Mouse (Mus musculus): Measurements from ENCODE around the gene Pitpnm2. TPM values are rescaled to one million over a fixed set of nuclear protein-coding genes. Genes with fewer than 3 reads are reported as not detected.
A peak's percentile ranks its signal among the peaks of the same experiment; 100 is the strongest.

Pitpnm2 gene
- total and polyA plus RNA-seq, 3 experiments: 37.7 to 40.1 (median 40.1) TPM

DNA sequence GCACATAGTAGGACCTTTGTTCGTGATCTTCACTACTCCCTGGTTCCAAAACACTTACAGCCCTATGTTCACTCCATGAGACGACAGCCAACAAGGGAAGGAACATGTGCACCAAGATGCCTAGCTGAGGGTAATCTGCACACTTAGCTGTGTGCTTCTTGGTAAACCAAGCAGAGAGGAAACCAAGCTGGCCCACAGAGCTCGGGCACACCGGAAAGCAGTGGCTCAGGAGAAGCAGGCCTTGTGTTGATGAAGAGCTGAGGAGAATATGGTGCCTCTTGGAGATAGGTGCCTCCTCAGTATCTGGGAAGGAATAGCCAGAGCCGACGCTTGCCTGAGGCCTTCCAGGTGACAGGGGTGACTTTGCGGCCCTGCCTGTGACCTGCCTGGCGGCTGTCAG lies 26.0 kb downstream of the Pitpnm2 start:
- H3K4me1 ChIP-seq (ENCODE audit: control insufficient read depth, insufficient read depth, low read length): peaks cover 52% of the 10 kb centered on the region
- H3K36me3 ChIP-seq (ENCODE audit: control insufficient read depth, insufficient read depth, low read length): peaks cover 7% of the 10 kb centered on the region
- H3K4me3 ChIP-seq: no peak overlapping the region
- H3K9ac ChIP-seq (ENCODE audit: low read depth, low read length): no peak overlapping the region
- H3K79me2 ChIP-seq (replicated peaks; ENCODE audit: control insufficient read depth, insufficient read depth, low read length): peaks cover 2% of the 10 kb centered on the region
- peak overlapping the region; percentile 90 for H3K27ac ChIP-seq
- TF ChIP-seq CTCF (IDR thresholded peaks at IDR 0.05) (no peak), EP300 (IDR thresholded peaks at IDR 0.05; ENCODE audit: insufficient read depth, low read depth, low read length) (no peak), POLR2A (IDR thresholded peaks at IDR 0.05; ENCODE audit: insufficient read depth, low read depth, low read length) (no peak)
- H3K27me3 ChIP-seq (ENCODE audit: control insufficient read depth, insufficient read depth, low read length): no peaks in the 10 kb centered on the region
- intact Hi-C loops (cut with DNase I): loop anchor here (2.0 kb wide), 1 partner anchor 17 kb away; no protein-coding TSS in a partner anchor
- WGBS: 88% methylated on average over 8 of the region's 8 CpGs
- DNase-seq: no peak

DNA sequence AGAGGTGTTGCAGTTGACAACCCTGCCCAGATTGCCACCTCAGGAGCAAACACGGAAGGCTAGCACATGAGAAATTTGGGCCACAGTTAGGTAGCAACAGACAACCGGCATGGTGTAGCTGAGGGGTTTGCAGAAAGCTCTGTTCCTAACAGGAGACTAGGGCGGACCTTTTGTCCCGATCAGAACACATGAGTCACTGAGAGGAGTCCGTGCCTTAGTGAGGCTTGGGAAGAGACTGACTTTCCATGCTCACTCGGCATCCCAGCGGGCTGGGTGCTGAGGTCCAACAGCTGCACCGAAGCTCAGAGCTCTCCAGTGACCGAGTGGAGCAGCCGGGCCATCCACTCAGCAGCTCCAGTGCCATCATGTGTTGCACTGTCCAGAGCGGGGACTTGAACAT lies 26.9 kb downstream of the Pitpnm2 start:
- Histone ChIP-seq H3K9ac (ENCODE audit: low read depth, low read length) (peak overlapping the region; percentile 19), H3K4me1 (ENCODE audit: control insufficient read depth, insufficient read depth, low read length) (peaks cover 59% of the 10 kb centered on the region), H3K4me3 (no peak overlapping the region), H3K27me3 (ENCODE audit: control insufficient read depth, insufficient read depth, low read length) (no peaks in the 10 kb centered on the region), H3K36me3 (ENCODE audit: control insufficient read depth, insufficient read depth, low read length) (peaks cover 7% of the 10 kb centered on the region), H3K27ac (peak overlapping the region; percentile 90), H3K79me2 (replicated peaks; ENCODE audit: control insufficient read depth, insufficient read depth, low read length) (peaks cover 2% of the 10 kb centered on the region)
- TF ChIP-seq CTCF (IDR thresholded peaks at IDR 0.05) (no peak), POLR2A (IDR thresholded peaks at IDR 0.05; ENCODE audit: insufficient read depth, low read depth, low read length) (no peak), EP300 (IDR thresholded peaks at IDR 0.05; ENCODE audit: insufficient read depth, low read depth, low read length) (no peak)
- intact Hi-C loops (cut with DNase I): loop anchor here (2.0 kb wide), 1 partner anchor 18 kb away; no protein-coding TSS in a partner anchor
- WGBS: 41% methylated on average over 11 of the region's 11 CpGs
- DNase-seq: peak in 1 of 2 experiments; percentile 56

DNA sequence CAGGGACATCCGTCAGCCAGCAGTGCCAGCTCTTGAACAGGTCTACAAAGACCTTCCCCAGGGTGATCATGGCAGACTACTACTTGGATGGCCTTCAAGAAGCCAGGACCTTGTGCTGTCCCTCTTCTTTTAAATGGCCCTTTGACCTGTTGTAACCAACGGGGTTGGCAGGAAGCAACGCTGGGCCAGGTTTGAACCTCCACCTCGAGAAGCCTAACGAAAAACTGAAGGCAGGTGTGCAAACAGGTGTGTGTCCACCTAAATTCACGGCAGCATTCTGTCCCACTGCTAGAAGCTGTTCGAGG lies 27.9 kb downstream of the Pitpnm2 start:
- peaks cover 58% of the 10 kb centered on the region for H3K4me1 ChIP-seq (ENCODE audit: control insufficient read depth, insufficient read depth, low read length)
- H3K4me3 ChIP-seq: peak overlapping the region; percentile 19; the same call in 1 of the 2 replicates
- TF ChIP-seq POLR2A (IDR thresholded peaks at IDR 0.05; ENCODE audit: insufficient read depth, low read depth, low read length) (no peak), CTCF (IDR thresholded peaks at IDR 0.05) (no peak), EP300 (IDR thresholded peaks at IDR 0.05; ENCODE audit: insufficient read depth, low read depth, low read length) (no peak)
- H3K79me2 ChIP-seq (replicated peaks; ENCODE audit: control insufficient read depth, insufficient read depth, low read length): peaks cover 2% of the 10 kb centered on the region
- H3K27ac ChIP-seq: peak overlapping the region; percentile 90
- DNase-seq: no peak
- intact Hi-C loops (cut with DNase I): loop anchor here (2.0 kb wide), 1 partner anchor 19 kb away; no protein-coding TSS in a partner anchor
- no peaks in the 10 kb centered on the region for H3K27me3 ChIP-seq (ENCODE audit: control insufficient read depth, insufficient read depth, low read length)
- H3K36me3 ChIP-seq (ENCODE audit: control insufficient read depth, insufficient read depth, low read length): peaks cover 7% of the 10 kb centered on the region
- peak overlapping the region; percentile 39 for H3K9ac ChIP-seq (ENCODE audit: low read depth, low read length)
- 20% methylated on average over 7 of the region's 7 CpGs for WGBS

DNA sequence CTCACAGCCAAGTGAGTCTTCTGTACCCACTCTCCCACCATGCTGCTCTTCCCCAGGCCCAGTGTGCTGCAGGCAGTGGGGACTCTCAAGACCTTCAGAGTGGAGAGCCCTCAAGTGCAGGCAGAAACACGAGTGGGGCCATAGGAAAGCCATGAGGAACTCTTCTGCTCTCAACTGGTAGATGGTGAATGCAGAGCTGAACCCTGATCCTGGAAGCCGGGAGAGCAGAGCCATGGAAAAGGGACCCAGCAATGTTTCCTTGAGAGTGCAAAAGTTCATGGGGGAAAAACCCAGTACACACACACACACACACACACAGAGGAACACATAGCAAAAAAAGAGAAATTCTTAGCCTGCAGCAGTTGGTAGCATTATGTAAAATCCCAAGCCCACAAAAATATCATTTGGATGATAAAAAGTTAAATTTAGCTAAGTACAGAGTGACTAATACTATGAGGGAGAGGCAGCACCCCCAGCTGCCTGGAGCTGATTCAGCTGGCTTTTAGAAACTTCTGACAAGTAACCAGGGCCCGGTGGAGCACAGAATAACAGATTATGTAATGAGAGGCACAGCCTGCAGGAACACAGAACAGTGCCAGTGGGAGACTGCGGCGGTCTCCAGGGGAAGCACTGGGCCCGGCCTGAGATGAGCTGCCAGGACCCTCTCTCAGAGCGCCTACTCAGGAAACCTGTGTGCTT lies 28.4 kb downstream of the Pitpnm2 start:
- Histone ChIP-seq H3K36me3 (ENCODE audit: control insufficient read depth, insufficient read depth, low read length) (peaks cover 7% of the 10 kb centered on the region), H3K4me3 (peak overlapping the region; percentile 19; the same call in 1 of the 2 replicates), H3K27me3 (ENCODE audit: control insufficient read depth, insufficient read depth, low read length) (no peaks in the 10 kb centered on the region), H3K4me1 (ENCODE audit: control insufficient read depth, insufficient read depth, low read length) (peaks cover 57% of the 10 kb centered on the region), H3K79me2 (replicated peaks; ENCODE audit: control insufficient read depth, insufficient read depth, low read length) (peaks cover 2% of the 10 kb centered on the region; the same call in 1 of the 2 replicates), H3K27ac (peak overlapping the region; percentile 90), H3K9ac (ENCODE audit: low read depth, low read length) (peak overlapping the region; percentile 56)
- peak; percentile 43 for TF ChIP-seq CTCF (IDR thresholded peaks at IDR 0.05)
- peak; percentile 56 for TF ChIP-seq POLR2A (IDR thresholded peaks at IDR 0.05; ENCODE audit: insufficient read depth, low read depth, low read length)
- TF ChIP-seq EP300 (IDR thresholded peaks at IDR 0.05; ENCODE audit: insufficient read depth, low read depth, low read length): peak; percentile 70
- 8% methylated on average over 7 of the region's 7 CpGs for WGBS
- intact Hi-C loops (cut with DNase I): no loop called here
- peak; percentile 79 to 89 for DNase-seq

DNA sequence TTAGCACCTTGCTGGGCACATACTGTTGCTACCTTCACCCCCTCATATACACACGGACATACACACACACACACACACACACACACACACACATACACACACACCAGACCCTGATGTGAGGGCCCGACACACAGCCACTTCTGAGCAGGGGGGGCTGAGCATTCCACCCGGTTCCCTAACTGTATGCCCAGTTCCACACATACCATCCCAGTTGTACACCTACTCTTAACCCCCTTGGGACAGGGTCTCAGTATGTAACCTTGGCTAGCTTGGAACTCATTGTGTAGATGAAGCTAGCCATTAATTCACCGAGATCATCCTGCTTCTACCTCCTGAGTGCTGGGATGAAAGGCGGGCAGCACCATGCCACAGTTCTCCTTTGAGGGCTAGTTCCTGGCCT lies 29.0 kb downstream of the Pitpnm2 start:
- Histone ChIP-seq H3K9ac (ENCODE audit: low read depth, low read length) (peak overlapping the region; percentile 56), H3K4me1 (ENCODE audit: control insufficient read depth, insufficient read depth, low read length) (peaks cover 60% of the 10 kb centered on the region), H3K27me3 (ENCODE audit: control insufficient read depth, insufficient read depth, low read length) (no peaks in the 10 kb centered on the region), H3K36me3 (ENCODE audit: control insufficient read depth, insufficient read depth, low read length) (peaks cover 7% of the 10 kb centered on the region), H3K79me2 (replicated peaks; ENCODE audit: control insufficient read depth, insufficient read depth, low read length) (no peaks in the 10 kb centered on the region), H3K27ac (peak overlapping the region; percentile 90), H3K4me3 (no peak overlapping the region)
- intact Hi-C loops (cut with DNase I): no loop called here
- TF ChIP-seq CTCF (IDR thresholded peaks at IDR 0.05) (no peak), EP300 (IDR thresholded peaks at IDR 0.05; ENCODE audit: insufficient read depth, low read depth, low read length) (no peak), POLR2A (IDR thresholded peaks at IDR 0.05; ENCODE audit: insufficient read depth, low read depth, low read length) (no peak)
- DNase-seq: no peak
- 67% methylated on average over 5 of the region's 5 CpGs for WGBS

DNA sequence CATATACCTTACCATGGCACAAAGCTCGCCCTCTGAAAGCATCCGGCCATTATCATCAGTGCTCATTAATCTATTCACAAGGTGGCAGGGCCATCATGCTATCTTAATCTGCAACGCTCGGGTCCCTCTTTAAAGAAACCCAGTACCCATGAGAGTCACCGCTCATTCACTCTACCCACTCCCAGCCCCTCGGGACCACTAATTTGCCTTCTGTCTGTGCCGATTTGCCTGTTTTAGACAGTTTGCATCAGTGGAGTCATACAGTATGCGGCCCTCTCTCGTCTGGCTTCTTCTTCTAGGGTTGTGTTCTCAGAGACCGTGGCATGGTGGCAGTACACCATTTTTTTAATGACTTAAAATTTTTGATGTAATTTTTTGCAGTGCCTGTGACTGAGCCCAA lies 30.1 kb downstream of the Pitpnm2 start:
- Histone ChIP-seq H3K9ac (ENCODE audit: low read depth, low read length) (no peak overlapping the region), H3K27ac (peak overlapping the region; percentile 68), H3K4me3 (no peak overlapping the region), H3K79me2 (replicated peaks; ENCODE audit: control insufficient read depth, insufficient read depth, low read length) (no peaks in the 10 kb centered on the region), H3K36me3 (ENCODE audit: control insufficient read depth, insufficient read depth, low read length) (peaks cover 10% of the 10 kb centered on the region), H3K4me1 (ENCODE audit: control insufficient read depth, insufficient read depth, low read length) (peaks cover 62% of the 10 kb centered on the region), H3K27me3 (ENCODE audit: control insufficient read depth, insufficient read depth, low read length) (no peaks in the 10 kb centered on the region)
- 75% methylated on average over 10 of the region's 10 CpGs for WGBS
- no peak for DNase-seq
- no peak for TF ChIP-seq CTCF (IDR thresholded peaks at IDR 0.05)
- TF ChIP-seq POLR2A (IDR thresholded peaks at IDR 0.05; ENCODE audit: insufficient read depth, low read depth, low read length): no peak
- no peak for TF ChIP-seq EP300 (IDR thresholded peaks at IDR 0.05; ENCODE audit: insufficient read depth, low read depth, low read length)
- intact Hi-C loops (cut with DNase I): loop anchor here (2.0 kb wide), 1 partner anchor 29 kb away; the partner anchor contains the start of gene Pitpnm2
